ENCODE assay signal across 7 mouse cellular contexts in the genomic region with DNA sequence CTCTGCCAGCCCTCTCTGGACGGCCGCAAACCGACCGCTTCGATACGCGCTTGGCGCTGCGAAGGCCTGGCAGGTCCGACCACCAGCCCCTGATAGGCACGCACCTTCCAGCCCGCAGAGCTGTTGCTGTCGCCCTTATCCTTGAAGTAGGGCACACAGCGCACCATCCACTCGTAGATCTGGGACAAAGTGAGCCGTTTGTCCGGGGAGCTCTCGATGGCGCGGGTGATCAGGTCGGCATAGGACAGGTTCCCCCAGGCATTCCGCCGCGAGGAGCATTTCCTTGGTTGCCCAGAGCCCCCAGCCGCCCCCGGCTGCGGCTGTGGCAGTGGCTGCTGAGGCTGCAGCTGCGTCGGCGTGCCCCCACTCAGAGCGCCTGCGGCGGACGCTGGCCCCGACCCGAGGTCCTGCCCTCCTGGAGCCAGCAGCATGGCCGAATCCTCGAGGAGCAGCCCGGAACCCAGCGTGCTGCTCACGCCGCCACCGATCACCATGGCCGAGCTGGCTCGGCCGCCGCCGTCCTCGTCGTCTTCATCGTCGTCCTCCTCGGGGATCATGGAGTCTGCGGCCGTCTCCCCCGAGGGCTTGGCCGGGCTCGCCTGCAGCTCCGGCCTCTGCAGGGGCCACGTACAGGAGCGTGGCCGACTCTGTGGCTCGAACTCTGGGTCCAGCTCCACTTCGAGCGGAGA. TPM values are rescaled to one million over a fixed set of nuclear protein-coding genes. Genes with fewer than 3 reads are reported as not detected.
DNase-seq lines count a peak whose midpoint lies in the region; ATAC-seq and TF ChIP-seq lines count a peak whose summit lies in the region.

No protein-coding gene starts in this region.

- H3K9me3 ChIP-seq in heart, postnatal 0 days (replicated peaks; ENCODE audit: control insufficient read depth, low read length) = no peaks in the 10 kb centered on the region
- no peaks in the 10 kb centered on the region for H3K9me3 ChIP-seq in limb, embryonic 11.5 days (ENCODE audit: control insufficient read depth, low read length)
- H3K9me3 ChIP-seq in midbrain, postnatal 0 days (ENCODE audit: low read length) = no peaks in the 10 kb centered on the region

- no peaks in the 10 kb centered on the region for H3K27me3 ChIP-seq in heart, postnatal 0 days (ENCODE audit: control insufficient read depth, insufficient read depth, low read length)
- H3K27me3 ChIP-seq in limb, embryonic 11.5 days (ENCODE audit: control insufficient read depth, insufficient read depth, low read length) = no peaks in the 10 kb centered on the region
- no peaks in the 10 kb centered on the region for H3K27me3 ChIP-seq in midbrain, postnatal 0 days (ENCODE audit: insufficient read depth, low read length)

- 4% methylated on average over 65 of the region's 65 CpGs for WGBS in heart, postnatal 0 days
- under 1% methylated on average over 65 of the region's 65 CpGs for WGBS in limb, embryonic 11.5 days
- 4% methylated on average over 63 of the region's 65 CpGs for WGBS in midbrain, postnatal 0 days

- H3K36me3 ChIP-seq in heart, postnatal 0 days (replicated peaks; ENCODE audit: control insufficient read depth, insufficient read depth, low read length) = peaks cover 2% of the 10 kb centered on the region
- H3K36me3 ChIP-seq in limb, embryonic 11.5 days (ENCODE audit: control insufficient read depth, insufficient read depth, low read length) = no peaks in the 10 kb centered on the region
- no peaks in the 10 kb centered on the region for H3K36me3 ChIP-seq in midbrain, postnatal 0 days (ENCODE audit: insufficient read depth, low read length)

- DNase-seq in urinary bladder, postnatal 14 days (ENCODE audit: low spot score) = peak; percentile 29
- no peak for DNase-seq in urinary bladder, postnatal 36 days (ENCODE audit: low spot score in 2 of 2)
- DNase-seq in embryo, embryonic 10.5 days (ENCODE audit: low spot score) = peak; percentile 46
- DNase-seq in heart, postnatal 0 days (ENCODE audit: low spot score) = peak; percentile 11
- DNase-seq in limb, embryonic 11.5 days (ENCODE audit: low spot score) = peak; percentile 63
- DNase-seq in midbrain, postnatal 0 days (ENCODE audit: low spot score) = peak; percentile 15
- peak; percentile 55 for DNase-seq in thymus, postnatal 0 days (ENCODE audit: low spot score)

- peak overlapping the region; percentile 98; the same call in 1 of the 2 replicates for H3K27ac ChIP-seq in heart, postnatal 0 days (ENCODE audit: low read depth)
- peak overlapping the region; percentile 89; the same call in 1 of the 2 replicates for H3K27ac ChIP-seq in limb, embryonic 11.5 days (replicated peaks; ENCODE audit: low read depth, low read length)
- 0 out of 2 replicates have a peak overlapping the region, but pooled peaks have one; percentile 90 for H3K27ac ChIP-seq in midbrain, postnatal 0 days (ENCODE audit: low read depth, low read length)

- H3K4me1 ChIP-seq in heart, postnatal 0 days (ENCODE audit: control insufficient read depth, insufficient read depth) = peaks cover 22% of the 10 kb centered on the region
- peaks cover 17% of the 10 kb centered on the region for H3K4me1 ChIP-seq in limb, embryonic 11.5 days (ENCODE audit: control insufficient read depth, insufficient read depth, low read length)
- peaks cover 6% of the 10 kb centered on the region; the same call in 1 of the 2 replicates for H3K4me1 ChIP-seq in midbrain, postnatal 0 days (ENCODE audit: insufficient read depth, low read length)

- no peak for TF ChIP-seq EP300 in heart, postnatal 0 days (IDR thresholded peaks at IDR 0.05; ENCODE audit: low read depth)

- peak overlapping the region; percentile 73 for H3K9ac ChIP-seq in heart, postnatal 0 days (replicated peaks; ENCODE audit: low read depth, low read length)
- peak overlapping the region; percentile 60 for H3K9ac ChIP-seq in limb, embryonic 11.5 days (ENCODE audit: low read length)
- H3K9ac ChIP-seq in midbrain, postnatal 0 days (replicated peaks; ENCODE audit: low read length, poor library complexity, severe bottlenecking) = peak overlapping the region; percentile 69

- TF ChIP-seq CTCF in heart, postnatal 0 days (IDR thresholded peaks at IDR 0.05; ENCODE audit: low read depth) = no peak
- no peak for TF ChIP-seq CTCF in midbrain, postnatal 0 days (IDR thresholded peaks at IDR 0.05)

- H3K4me2 ChIP-seq in heart, postnatal 0 days (ENCODE audit: low read depth, low read length) = peak overlapping the region; percentile 96
- peak overlapping the region; percentile 89 for H3K4me2 ChIP-seq in limb, embryonic 11.5 days (ENCODE audit: low read depth, severe bottlenecking)
- H3K4me2 ChIP-seq in midbrain, postnatal 0 days (ENCODE audit: low read depth, low read length, poor library complexity, severe bottlenecking) = peak overlapping the region; percentile 98

- peak overlapping the region; percentile 65 for H3K4me3 ChIP-seq in heart, postnatal 0 days (ENCODE audit: low read depth, low read length)
- peak overlapping the region; percentile 81 for H3K4me3 ChIP-seq in limb, embryonic 11.5 days (ENCODE audit: low read depth, low read length)
- H3K4me3 ChIP-seq in midbrain, postnatal 0 days (ENCODE audit: low read depth, low read length) = peak overlapping the region; percentile 82

- no peak for ATAC-seq in heart, postnatal 0 days (ENCODE audit: insufficient read depth, low read depth)
- no peak for ATAC-seq in limb, embryonic 11.5 days (ENCODE audit: insufficient number of reproducible peaks, low FRiP score, low TSS enrichment, low read depth)
- no peak for ATAC-seq in midbrain, postnatal 0 days (ENCODE audit: low FRiP score)

RNA-seq across cellular contexts. Expression of a gene that starts 1.7 kb away (rescaled TPM):
- total RNA-seq in heart, postnatal 0 days (2014; rRNA removed; ENCODE audit: low replicate concordance) = 51.9 and 70.8 TPM in 2 replicates
- polyA plus RNA-seq in heart, postnatal 0 days (2015; fragmentation: Nextera tagmentation; extraction: Ambion mirVana) = 5.4 and 6.5 TPM in 2 replicates
- polyA plus RNA-seq in limb, embryonic 11.5 days (2014; fragmentation: Nextera tagmentation; extraction: Ambion mirVana) = 6.2 and 6.9 TPM in 2 replicates
- total RNA-seq in midbrain, postnatal 0 days (2014; rRNA removed) = 37.7 and 42.9 TPM in 2 replicates
- polyA plus RNA-seq in midbrain, postnatal 0 days (2015; fragmentation: Nextera tagmentation; extraction: Ambion mirVana) = 6.5 and 6.6 TPM in 2 replicates
- 12.1 and 14.0 TPM in 2 replicates for polyA plus RNA-seq in thymus, postnatal 0 days (2015; fragmentation: Nextera tagmentation; extraction: Ambion mirVana)

Comparison
In these comparisons a context has a peak if more than half of its experiments do, and no peak if none do; other contexts are left out.
1. DNase-seq: peak in urinary bladder, postnatal 14 days (single experiment), embryo, embryonic 10.5 days (single experiment), heart, postnatal 0 days (single experiment), limb, embryonic 11.5 days (single experiment), midbrain, postnatal 0 days (single experiment) and thymus, postnatal 0 days (single experiment); none in urinary bladder, postnatal 36 days (0 of 2).
2. Peak in every context shown above with its lines, with median percentiles within 50 percentile points of each other: H3K27ac ChIP-seq, H3K4me2 ChIP-seq, H3K4me3 ChIP-seq and H3K9ac ChIP-seq.